Mouse (Mus musculus) embryonic fibroblast, embryonic 13.5 days (primary cell): ENCODE measurements around the gene Gpank1.

Experiments
- CTCF ChIP-seq: IDR thresholded peaks from 2 replicates; pipeline ENCODE4 v1.5.1; 2011; ENCODE audit warnings: mild to moderate bottlenecking, control low read depth, low read length, moderate library complexity, borderline replicate concordance; ENCODE audit not compliant: insufficient read depth
- POLR2A ChIP-seq: IDR thresholded peaks from 2 replicates; pipeline ENCODE4 v1.6.1; 2011; ENCODE audit warnings: low read depth, mild to moderate bottlenecking, control low read depth, low read length, moderate library complexity

GRCm38 (mm10) chr17:35172445-35173234 lies 51.4 kb downstream of the Gpank1 start:
- TF ChIP-seq CTCF (no peak), POLR2A (no peak)
